Mouse (Mus musculus) heart, postnatal 0 days (tissue): Measurements from ENCODE around the gene Unc13b.

ENCODE experiments used
- CTCF ChIP-seq: IDR thresholded peaks from 2 replicates; pipeline ENCODE4 v1.5.1; 2016; ENCODE audit warnings: antibody characterized with exemption, control low read depth, low read depth
- EP300 ChIP-seq: IDR thresholded peaks from 2 replicates; pipeline ENCODE4 v1.6.1; 2016; ENCODE audit warnings: antibody characterized with exemption, low read depth

- TF ChIP-seq CTCF (peak; percentile 93), EP300 (no peak)
These were observed 11.5 kb upstream of the Unc13b start for GRCm38 (mm10) chr4:43047231-43047630.
